Mouse (Mus musculus) cortical plate, adult 2 months (tissue): ENCODE data around the gene Ngly1. TPM values are rescaled to one million over a fixed set of nuclear protein-coding genes. Genes with fewer than 3 reads are reported as not detected.

ENCODE experiments used
- H3K27ac ChIP-seq: fragments of 200-500 bp; 2 replicates; pipeline ENCODE4 v1.5.1; 2012; ENCODE audit warnings: low read length, control low read depth, inconsistent platforms; ENCODE audit not compliant: insufficient read depth
- H3K4me1 ChIP-seq: fragments of 200-500 bp; 2 replicates; pipeline ENCODE4 v1.6.1; 2011; ENCODE audit warnings: low read length; ENCODE audit not compliant: control insufficient read depth, insufficient read depth
- H3K4me3 ChIP-seq: fragments of 200-500 bp; 2 replicates; pipeline ENCODE4 v1.5.1; 2011; ENCODE audit warnings: mild to moderate bottlenecking, low read length, control low read depth; ENCODE audit not compliant: insufficient read depth
- CTCF ChIP-seq: fragments of 200-500 bp; IDR thresholded peaks from 2 replicates; pipeline ENCODE4 v1.5.1; 2011; ENCODE audit warnings: mild to moderate bottlenecking, control low read depth, low read length; ENCODE audit not compliant: insufficient read depth; ENCODE audit errors: extremely low read depth
- POLR2A ChIP-seq: fragments of 200-500 bp; IDR thresholded peaks from 2 replicates; pipeline ENCODE4 v1.6.1; 2011; ENCODE audit warnings: mild to moderate bottlenecking, low read length, control low read depth; ENCODE audit not compliant: insufficient read depth; ENCODE audit errors: extremely low read depth
- polyA plus RNA-seq: library from polyadenylated mRNA; depleted of rRNA; stranded (reverse); fragments of >200 nt; gene quantifications from 2 replicates; pipeline ENCODE4 v1.2.3, GENCODE M21; 2012

Gene Ngly1
- polyA plus RNA-seq, 1 experiment: 17.5 TPM

DNA sequence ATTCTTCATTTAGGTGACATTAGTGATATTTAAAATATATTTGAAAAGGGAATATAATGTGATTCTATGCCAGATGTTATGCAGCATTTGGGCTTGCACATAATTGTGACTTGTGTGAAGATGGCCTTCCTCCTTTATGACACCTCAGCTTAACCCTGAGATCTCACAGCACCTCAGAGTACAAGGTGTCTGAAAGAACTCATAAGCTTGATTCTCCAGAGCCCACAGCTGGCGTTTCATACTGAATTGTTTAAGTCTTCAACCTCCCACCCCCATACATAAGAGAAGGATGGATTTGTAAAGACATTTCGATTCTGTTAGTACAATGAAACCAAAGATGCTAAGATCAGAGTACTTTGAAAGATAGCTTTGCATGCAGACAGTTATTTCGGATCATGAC is 1.0 kb downstream of the Ngly1 start:
- no peak for TF ChIP-seq POLR2A
- TF ChIP-seq CTCF: no peak

DNA sequence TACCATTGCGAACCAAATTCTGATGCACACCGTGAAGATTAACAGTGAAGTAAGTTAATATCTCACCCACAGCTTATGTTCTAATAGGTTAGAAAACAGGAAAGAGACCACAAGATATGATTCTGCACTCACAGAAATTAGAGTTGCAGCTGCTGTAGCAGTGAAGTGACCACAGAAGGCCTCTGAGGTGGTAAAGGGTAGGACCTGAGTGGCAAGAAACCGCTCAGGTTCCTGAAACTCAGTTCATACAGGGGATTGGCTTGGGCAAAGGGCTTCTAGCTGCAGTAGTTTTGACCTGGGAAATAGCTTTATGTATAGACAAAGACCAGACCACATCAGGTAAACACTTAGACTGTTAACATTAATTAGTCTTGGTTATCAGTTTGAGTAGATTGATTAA is 6.7 kb downstream of the Ngly1 start:
- H3K27ac ChIP-seq: no peak overlapping the region
- no peaks in the 10 kb centered on the region for H3K4me1 ChIP-seq
- no peak for TF ChIP-seq POLR2A
- no peak for TF ChIP-seq CTCF
- no peak overlapping the region for H3K4me3 ChIP-seq

More for the DNA sequence above, 1.0 kb downstream of the Ngly1 start:
- peaks cover 4% of the 10 kb centered on the region; the same call in 1 of the 2 replicates for H3K4me1 ChIP-seq
- peak overlapping the region; percentile 97 for H3K4me3 ChIP-seq
- no peak overlapping the region for H3K27ac ChIP-seq

DNA sequence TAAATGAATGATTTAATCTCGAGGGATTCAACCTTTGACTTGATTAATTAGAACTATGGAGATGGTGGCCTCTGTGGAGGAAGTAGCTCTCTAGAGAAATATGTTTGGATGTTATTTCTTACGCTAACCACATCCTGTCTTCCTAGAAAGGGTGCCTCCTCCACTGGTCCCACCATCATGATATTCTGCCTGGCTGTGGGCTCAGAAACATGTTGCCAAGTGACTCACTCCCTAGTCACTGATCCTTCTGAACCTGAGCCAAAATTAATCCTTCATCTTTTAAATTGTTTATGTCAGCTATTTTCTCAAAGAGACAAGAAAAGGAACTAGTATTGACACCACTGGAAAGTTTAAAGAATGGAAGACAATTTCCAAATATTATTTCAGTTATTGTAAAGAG is 7.1 kb downstream of the Ngly1 start:
- H3K27ac ChIP-seq: no peak overlapping the region
- no peak overlapping the region for H3K4me3 ChIP-seq
- TF ChIP-seq POLR2A (no peak), CTCF (no peak)
- no peaks in the 10 kb centered on the region for H3K4me1 ChIP-seq

DNA sequence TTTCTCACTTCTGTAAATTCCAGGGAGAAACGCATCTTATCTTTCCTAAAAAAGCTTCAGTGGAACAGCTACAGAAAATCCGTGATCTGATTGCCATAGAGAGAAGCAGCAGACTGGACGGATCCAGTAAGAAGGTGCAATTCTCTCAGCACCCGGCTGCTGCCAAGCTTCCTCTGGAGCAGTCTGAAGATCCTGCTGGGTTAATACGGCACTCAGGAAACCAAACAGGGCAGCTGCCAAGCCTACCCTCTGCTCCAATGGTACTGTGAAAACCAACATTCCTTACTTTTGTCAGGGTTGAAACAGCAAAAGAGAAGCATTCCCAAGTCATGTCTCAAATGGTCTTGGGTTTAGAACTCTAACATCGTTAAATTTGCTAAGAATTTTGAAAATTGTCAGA is 11.5 kb downstream of the Ngly1 start:
- no peak overlapping the region for H3K4me3 ChIP-seq
- H3K4me1 ChIP-seq: no peaks in the 10 kb centered on the region
- no peak overlapping the region for H3K27ac ChIP-seq
- no peak for TF ChIP-seq CTCF

DNA sequence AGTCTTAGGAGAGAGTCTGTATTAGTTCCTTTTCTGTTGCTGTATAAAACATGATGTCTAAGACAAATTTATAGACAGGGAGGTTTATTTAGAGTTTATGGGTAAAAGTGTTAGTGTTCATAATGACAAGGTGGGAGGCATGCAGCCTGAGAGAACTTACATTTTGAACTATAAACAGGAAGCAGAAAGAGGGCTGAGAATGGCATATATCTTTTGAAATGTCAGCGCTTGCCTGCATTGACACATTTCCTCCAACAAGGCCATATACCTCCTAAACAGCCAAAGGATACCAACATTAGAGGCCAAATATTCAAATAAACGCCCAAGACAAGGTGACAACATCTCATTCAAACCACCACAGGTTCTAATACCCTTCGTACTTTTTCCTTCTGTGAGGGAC is 12.8 kb downstream of the Ngly1 start:
- no peak for TF ChIP-seq CTCF
- no peak for TF ChIP-seq POLR2A
- H3K27ac ChIP-seq: no peak overlapping the region

DNA sequence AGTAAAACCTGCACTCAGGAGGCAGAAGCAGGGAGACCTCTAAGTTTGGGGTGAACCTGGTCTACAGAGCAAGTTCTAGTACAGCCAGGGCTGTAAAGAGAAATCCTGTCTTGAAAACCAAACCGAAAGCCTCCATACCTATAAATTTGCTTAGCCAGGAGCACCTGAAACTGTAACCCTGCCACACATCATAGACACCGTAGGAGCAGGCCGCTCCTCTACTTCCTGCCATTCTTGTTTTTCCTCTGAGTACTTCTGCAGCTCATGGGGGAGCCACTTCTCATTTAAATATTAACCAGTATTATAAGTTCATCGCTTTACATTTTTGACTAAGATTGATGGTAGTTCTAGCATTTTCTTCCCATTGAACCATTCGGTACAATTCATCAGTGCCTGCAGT is 17.9 kb downstream of the Ngly1 start:
- Histone ChIP-seq H3K27ac (no peak overlapping the region), H3K4me3 (no peak overlapping the region), H3K4me1 (no peaks in the 10 kb centered on the region)
- TF ChIP-seq CTCF (no peak), POLR2A (no peak)

More for the DNA sequence above, 12.8 kb downstream of the Ngly1 start:
- H3K4me1 ChIP-seq: no peaks in the 10 kb centered on the region
- H3K4me3 ChIP-seq: no peak overlapping the region

DNA sequence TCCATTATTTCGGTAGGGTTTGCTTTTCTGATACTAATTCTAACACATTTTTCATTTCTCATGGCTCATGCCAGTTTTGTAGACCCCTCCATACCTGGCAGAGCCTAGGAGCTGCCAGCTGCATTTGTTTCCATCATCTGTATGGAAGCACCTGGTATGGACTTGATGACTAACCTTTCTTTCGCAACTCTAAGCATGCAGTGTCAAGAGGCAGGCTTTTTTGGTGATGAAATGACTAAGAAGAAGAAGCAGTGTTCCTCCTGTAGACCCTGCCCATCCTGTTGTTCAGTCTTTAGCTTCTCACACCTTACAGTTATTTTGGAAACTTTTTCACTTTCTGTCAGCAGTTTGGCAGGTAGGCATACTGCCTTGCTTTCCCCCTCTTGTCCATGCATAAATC is 20.7 kb downstream of the Ngly1 start:
- Histone ChIP-seq H3K4me1 (no peaks in the 10 kb centered on the region), H3K27ac (no peak overlapping the region), H3K4me3 (no peak overlapping the region)
- TF ChIP-seq POLR2A (no peak), CTCF (no peak)

DNA sequence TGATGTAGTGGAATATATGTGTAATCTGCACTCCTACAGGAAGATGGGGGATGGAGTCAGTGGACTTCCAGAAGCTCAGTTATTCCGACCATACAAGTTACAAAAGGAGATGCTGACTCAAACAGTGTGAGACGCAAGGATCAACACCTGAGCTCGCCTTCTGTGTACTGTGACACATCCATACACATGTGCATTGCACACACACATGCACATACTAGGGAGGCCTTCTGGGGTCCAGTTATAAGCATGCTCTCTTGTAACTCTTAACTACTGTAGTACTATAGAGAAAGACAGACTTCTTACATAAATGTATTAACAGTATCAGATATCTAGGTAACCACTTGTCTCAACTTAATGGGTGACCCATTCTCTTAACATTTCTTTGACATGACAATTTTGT is 24.6 kb downstream of the Ngly1 start:
- Histone ChIP-seq H3K4me1 (no peaks in the 10 kb centered on the region), H3K27ac (no peak overlapping the region), H3K4me3 (no peak overlapping the region)
- TF ChIP-seq POLR2A (no peak), CTCF (no peak)

DNA sequence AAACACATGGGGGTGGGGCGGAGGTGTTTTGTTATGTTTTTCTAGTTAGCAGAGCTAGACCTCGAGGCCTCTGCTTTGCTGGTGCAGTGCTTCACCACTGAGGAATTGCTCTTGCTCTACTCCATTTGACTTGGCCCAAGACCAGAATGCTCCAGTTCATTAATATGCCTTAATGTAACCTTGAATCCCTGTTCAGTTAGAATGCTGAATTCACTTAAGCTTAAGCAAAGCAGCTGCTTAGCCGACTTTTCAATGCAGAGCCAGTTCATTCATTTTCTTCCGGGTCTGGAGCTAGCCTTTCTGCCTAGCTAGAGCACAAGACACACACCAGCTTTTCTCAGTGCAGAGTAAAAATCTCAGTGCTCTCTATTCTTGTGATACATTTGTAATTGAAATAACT is 30.1 kb downstream of the Ngly1 start:
- TF ChIP-seq POLR2A: no peak
- no peak for TF ChIP-seq CTCF
- no peaks in the 10 kb centered on the region for H3K4me1 ChIP-seq

DNA sequence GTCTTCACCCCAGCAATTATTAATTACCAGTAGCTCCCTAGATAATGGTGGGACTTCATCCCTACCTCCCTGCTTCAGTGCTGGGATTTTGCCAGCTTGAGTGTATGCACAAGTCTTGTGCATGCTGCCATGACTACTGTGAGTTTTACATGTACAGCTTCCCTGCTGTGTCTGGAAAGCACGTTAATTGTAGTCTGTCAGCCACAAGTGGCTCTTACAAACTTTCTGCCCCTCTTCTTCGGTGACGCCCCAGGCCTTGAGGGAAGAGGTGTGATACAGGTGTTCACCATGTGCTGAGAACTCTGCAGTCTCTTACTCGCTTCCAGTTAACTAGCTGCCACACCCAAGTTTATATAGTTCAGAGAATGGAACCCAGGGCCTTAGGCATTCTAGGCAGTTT is 34.9 kb downstream of the Ngly1 start:
- H3K4me3 ChIP-seq: no peak overlapping the region
- H3K27ac ChIP-seq: no peak overlapping the region
- TF ChIP-seq POLR2A: no peak
- TF ChIP-seq CTCF: no peak
- no peaks in the 10 kb centered on the region for H3K4me1 ChIP-seq

More for the DNA sequence above, 30.1 kb downstream of the Ngly1 start:
- H3K27ac ChIP-seq: no peak overlapping the region
- H3K4me3 ChIP-seq: no peak overlapping the region

DNA sequence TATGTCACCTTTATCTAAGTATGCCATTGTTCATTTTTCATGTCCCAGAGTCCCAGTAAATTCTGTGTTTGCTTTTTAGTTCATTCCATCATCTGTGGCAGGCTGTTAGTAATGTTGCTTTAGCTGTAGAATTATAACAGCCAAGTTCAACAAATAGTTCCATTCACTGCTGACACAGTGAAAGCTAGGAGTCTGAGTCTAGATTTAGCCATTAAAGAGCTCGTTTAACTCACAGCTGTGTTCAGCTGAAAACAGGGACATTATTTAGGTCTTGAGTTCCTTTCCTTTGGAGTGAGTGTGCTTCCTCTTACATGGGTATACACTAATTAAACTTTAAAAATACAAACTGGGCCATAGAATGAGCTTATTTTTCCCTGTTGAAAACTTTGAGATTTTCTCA is 43.3 kb downstream of the Ngly1 start:
- no peak overlapping the region for H3K27ac ChIP-seq

More for the DNA sequence above, 43.3 kb downstream of the Ngly1 start:
- H3K4me1 ChIP-seq: peaks cover 2% of the 10 kb centered on the region
- no peak overlapping the region for H3K4me3 ChIP-seq
- TF ChIP-seq CTCF (no peak), POLR2A (no peak)
